Mouse (Mus musculus) intestine, embryonic 16.5 days (tissue): ENCODE results near the gene Prnp. TPM values are rescaled to one million over a fixed set of nuclear protein-coding genes. Genes with fewer than 3 reads are reported as not detected.

ENCODE experiments used
- ATAC-seq: fragments of 200-750 bp; cut with Nextera tagmentation; 2 replicates; pipeline ENCODE4 v1.8.0; 2017; ENCODE audit warnings: moderate TSS enrichment, moderate library complexity
- H3K27ac ChIP-seq: fragments of 300-500 bp; sonication (generic); 2 replicates; pipeline ENCODE4 v1.5.1; 2014; ENCODE audit warnings: mild to moderate bottlenecking, low read length
- H3K27me3 ChIP-seq: fragments of 300-500 bp; sonication (generic); replicated peaks from 2 replicates; pipeline ENCODE4 v1.6.1; 2014; ENCODE audit warnings: low read length, control low read depth, mixed read lengths; ENCODE audit not compliant: control insufficient read depth, insufficient read depth
- H3K36me3 ChIP-seq: fragments of 300-500 bp; sonication (generic); 2 replicates; pipeline ENCODE4 v1.6.1; 2014; ENCODE audit warnings: low read length, control low read depth; ENCODE audit not compliant: control insufficient read depth, insufficient read depth
- H3K4me1 ChIP-seq: fragments of 300-500 bp; sonication (generic); 2 replicates; pipeline ENCODE4 v1.6.1; 2014; ENCODE audit warnings: low read length, control low read depth, mixed read lengths; ENCODE audit not compliant: control insufficient read depth, insufficient read depth
- H3K4me2 ChIP-seq: fragments of 300-500 bp; sonication (generic); 2 replicates; pipeline ENCODE4 v1.6.1; 2014; ENCODE audit warnings: low read depth, low read length, control low read depth
- H3K4me3 ChIP-seq: fragments of 300-500 bp; sonication (generic); 2 replicates; pipeline ENCODE4 v1.5.1; 2014; ENCODE audit warnings: mild to moderate bottlenecking, low read length
- H3K9ac ChIP-seq: fragments of 300-500 bp; sonication (generic); 2 replicates; pipeline ENCODE4 v1.6.1; 2014; ENCODE audit warnings: low read depth, low read length
- H3K9me3 ChIP-seq: fragments of 300-500 bp; sonication (generic); 2 replicates; pipeline ENCODE4 v1.6.1; 2016; ENCODE audit warnings: low read length, control low read depth; ENCODE audit not compliant: control insufficient read depth
- WGBS: fragments of 180-500 bp; shearing (Covaris S2); extraction: QIAGEN DNeasy Blood & Tissue Kit; methylation state at CpG from one replicate; pipeline ENCODE4 v1.1.7; 2014; 5-methylcytosine and 5-hydroxymethylcytosine counted together
- polyA plus RNA-seq: library from polyadenylated mRNA; unstranded; fragments of >200 nt; fragmentation: Nextera tagmentation; extraction: Ambion mirVana; gene quantifications from 2 replicates; pipeline ENCODE4 v1.2.1, GENCODE M21; 2015

The Prnp gene
- polyA plus RNA-seq, 1 experiment from 2014 or later, result 50.7 TPM

- Histone ChIP-seq H3K4me2 (no peak overlapping the region), H3K27ac (no peak overlapping the region), H3K4me1 (no peaks in the 10 kb centered on the region), H3K9me3 (no peaks in the 10 kb centered on the region), H3K27me3 (no peaks in the 10 kb centered on the region), H3K4me3 (no peak overlapping the region), H3K9ac (no peak overlapping the region), H3K36me3 (no peaks in the 10 kb centered on the region)
- no peak for ATAC-seq
- 79% methylated on average over 8 of the region's 8 CpGs for WGBS
Observed at GRCm38 (mm10) chr2:131912526-131913258, 3.0 kb downstream of the Prnp start.

- H3K27ac ChIP-seq, result no peak overlapping the region
- no peak for ATAC-seq
- no peak overlapping the region for H3K9ac ChIP-seq
- H3K9me3 ChIP-seq, result no peaks in the 10 kb centered on the region
- 0 out of 2 replicates have a peak, but pooled peaks cover 5% of the 10 kb centered on the region for H3K4me1 ChIP-seq
- WGBS, result 63% methylated on average over 7 of the region's 7 CpGs
- no peaks in the 10 kb centered on the region for H3K27me3 ChIP-seq
- H3K4me2 ChIP-seq, result no peak overlapping the region
- no peaks in the 10 kb centered on the region for H3K36me3 ChIP-seq
- no peak overlapping the region for H3K4me3 ChIP-seq
Observed at GRCm38 (mm10) chr2:131932275-131932902, 22.7 kb downstream of the Prnp start.

GRCm38 (mm10) chr2:131933013-131933412, 23.3 kb downstream of the Prnp start:
- Histone ChIP-seq H3K36me3 (no peaks in the 10 kb centered on the region), H3K4me3 (no peak overlapping the region), H3K9me3 (no peaks in the 10 kb centered on the region), H3K4me2 (no peak overlapping the region), H3K27me3 (no peaks in the 10 kb centered on the region), H3K27ac (no peak overlapping the region), H3K9ac (no peak overlapping the region), H3K4me1 (0 out of 2 replicates have a peak, but pooled peaks cover 5% of the 10 kb centered on the region)
- 23% methylated on average over 6 of the region's 6 CpGs for WGBS
- no peak for ATAC-seq

- Histone ChIP-seq H3K9me3 (no peaks in the 10 kb centered on the region), H3K36me3 (no peaks in the 10 kb centered on the region), H3K4me1 (0 out of 2 replicates have a peak, but pooled peaks cover 5% of the 10 kb centered on the region), H3K9ac (no peak overlapping the region), H3K27ac (no peak overlapping the region), H3K4me2 (no peak overlapping the region), H3K27me3 (no peaks in the 10 kb centered on the region), H3K4me3 (no peak overlapping the region)
- no peak for ATAC-seq
- 53% methylated on average over 3 of the region's 3 CpGs for WGBS
Observed at GRCm38 (mm10) chr2:131933598-131933997, 23.9 kb downstream of the Prnp start.

GRCm38 (mm10) chr2:131934243-131934642, 24.5 kb downstream of the Prnp start:
- 96% methylated on average over 2 of the region's 2 CpGs for WGBS
- no peak for ATAC-seq
- no peak overlapping the region for H3K27ac ChIP-seq

GRCm38 (mm10) chr2:131935390-131936105, 25.8 kb downstream of the Prnp start:
- no peak overlapping the region for H3K9ac ChIP-seq
- no peak for ATAC-seq
- H3K27ac ChIP-seq, result no peak overlapping the region
- H3K36me3 ChIP-seq, result no peaks in the 10 kb centered on the region
- H3K4me1 ChIP-seq, result 0 out of 2 replicates have a peak, but pooled peaks cover 5% of the 10 kb centered on the region
- WGBS, result 61% methylated on average over 10 of the region's 10 CpGs
- no peak overlapping the region for H3K4me2 ChIP-seq
- H3K9me3 ChIP-seq, result no peaks in the 10 kb centered on the region
- no peaks in the 10 kb centered on the region for H3K27me3 ChIP-seq
- H3K4me3 ChIP-seq, result no peak overlapping the region

More at GRCm38 (mm10) chr2:131934243-131934642, 24.5 kb downstream of the Prnp start:
- Histone ChIP-seq H3K9me3 (no peaks in the 10 kb centered on the region), H3K9ac (no peak overlapping the region), H3K36me3 (no peaks in the 10 kb centered on the region), H3K4me1 (0 out of 2 replicates have a peak, but pooled peaks cover 5% of the 10 kb centered on the region), H3K27me3 (no peaks in the 10 kb centered on the region), H3K4me3 (no peak overlapping the region), H3K4me2 (no peak overlapping the region)

- Histone ChIP-seq H3K4me1 (0 out of 2 replicates have a peak, but pooled peaks cover 5% of the 10 kb centered on the region), H3K9me3 (no peaks in the 10 kb centered on the region), H3K27ac (no peak overlapping the region), H3K27me3 (no peaks in the 10 kb centered on the region), H3K36me3 (no peaks in the 10 kb centered on the region), H3K9ac (no peak overlapping the region), H3K4me3 (no peak overlapping the region), H3K4me2 (no peak overlapping the region)
- no peak for ATAC-seq
- WGBS, result 97% methylated on average over 10 of the region's 10 CpGs
Observed at GRCm38 (mm10) chr2:131936410-131936809, 26.7 kb downstream of the Prnp start.

GRCm38 (mm10) chr2:131939404-131940111, 29.8 kb downstream of the Prnp start:
- WGBS, result 36% methylated on average over 8 of the region's 8 CpGs
- H3K4me2 ChIP-seq, result no peak overlapping the region

GRCm38 (mm10) chr2:131940506-131940905, 30.8 kb downstream of the Prnp start:
- Histone ChIP-seq H3K9ac (no peak overlapping the region), H3K9me3 (no peaks in the 10 kb centered on the region), H3K36me3 (no peaks in the 10 kb centered on the region), H3K27ac (no peak overlapping the region), H3K4me3 (no peak overlapping the region), H3K4me2 (no peak overlapping the region), H3K27me3 (no peaks in the 10 kb centered on the region), H3K4me1 (no peaks in the 10 kb centered on the region)
- ATAC-seq, result no peak
- 71% methylated on average over 3 of the region's 3 CpGs for WGBS

More at GRCm38 (mm10) chr2:131939404-131940111, 29.8 kb downstream of the Prnp start:
- H3K9ac ChIP-seq, result no peak overlapping the region
- no peaks in the 10 kb centered on the region for H3K4me1 ChIP-seq
- no peak for ATAC-seq
- no peaks in the 10 kb centered on the region for H3K27me3 ChIP-seq
- no peak overlapping the region for H3K27ac ChIP-seq
- H3K4me3 ChIP-seq, result no peak overlapping the region
- H3K9me3 ChIP-seq, result no peaks in the 10 kb centered on the region
- H3K36me3 ChIP-seq, result no peaks in the 10 kb centered on the region
